Mouse (Mus musculus) activated CD4-positive, CD25-positive, alpha-beta regulatory T cell (primary cell): ENCODE data around the gene Slc15a2. TPM values are rescaled to one million over a fixed set of nuclear protein-coding genes. Genes with fewer than 3 reads are reported as not detected.

Experiments
- polyA plus RNA-seq, 2 experiments: library from polyadenylated mRNA; unstranded; fragments of 100-300 nt; shearing (Covaris generic); gene quantifications; one replicate each; pipeline ENCODE4 v1.2.1; 2017

Gene Slc15a2
- polyA plus RNA-seq, result 10 to 100 TPM in 1 of 2 experiments, 1 to 10 TPM in 1; 6.1 to 12.6 TPM

DNA sequence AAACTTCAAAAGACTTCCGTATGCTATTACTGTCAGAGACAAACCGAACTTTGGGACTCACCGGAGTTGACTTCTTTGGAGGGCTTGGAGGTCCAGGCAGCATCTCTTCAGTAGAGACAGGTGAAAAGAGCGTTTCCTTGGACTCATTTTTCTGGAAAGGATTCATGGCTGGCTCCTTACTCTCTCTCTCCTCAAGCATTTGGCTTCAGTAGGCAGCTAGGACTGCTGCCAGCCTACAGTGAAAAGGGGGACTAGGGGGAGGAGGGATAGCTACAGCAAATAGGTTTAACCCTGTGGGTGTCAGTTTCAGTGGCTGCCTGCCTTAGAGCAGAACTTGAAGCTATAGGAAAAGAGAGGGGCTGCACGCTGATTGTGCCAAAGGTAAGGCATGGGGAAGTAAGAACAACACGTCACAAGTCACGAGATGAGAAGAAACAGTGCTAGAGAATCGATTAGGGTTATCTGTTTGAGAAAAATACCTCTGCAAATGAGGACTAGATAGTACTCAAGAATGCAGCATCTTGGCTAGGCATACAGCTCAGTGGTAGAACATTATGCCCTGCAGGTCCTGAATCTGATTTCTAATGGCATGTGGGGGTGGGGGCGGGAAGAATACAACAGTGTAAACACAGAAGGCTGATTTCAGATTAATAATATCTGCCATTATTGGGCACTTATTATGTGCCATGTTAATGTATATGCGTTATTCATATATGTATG is at the start of gene Slc15a2:
TSS of gene Slc15a2 (minus strand) at position 369 of the 720 bp plus-strand sequence.

DNA sequence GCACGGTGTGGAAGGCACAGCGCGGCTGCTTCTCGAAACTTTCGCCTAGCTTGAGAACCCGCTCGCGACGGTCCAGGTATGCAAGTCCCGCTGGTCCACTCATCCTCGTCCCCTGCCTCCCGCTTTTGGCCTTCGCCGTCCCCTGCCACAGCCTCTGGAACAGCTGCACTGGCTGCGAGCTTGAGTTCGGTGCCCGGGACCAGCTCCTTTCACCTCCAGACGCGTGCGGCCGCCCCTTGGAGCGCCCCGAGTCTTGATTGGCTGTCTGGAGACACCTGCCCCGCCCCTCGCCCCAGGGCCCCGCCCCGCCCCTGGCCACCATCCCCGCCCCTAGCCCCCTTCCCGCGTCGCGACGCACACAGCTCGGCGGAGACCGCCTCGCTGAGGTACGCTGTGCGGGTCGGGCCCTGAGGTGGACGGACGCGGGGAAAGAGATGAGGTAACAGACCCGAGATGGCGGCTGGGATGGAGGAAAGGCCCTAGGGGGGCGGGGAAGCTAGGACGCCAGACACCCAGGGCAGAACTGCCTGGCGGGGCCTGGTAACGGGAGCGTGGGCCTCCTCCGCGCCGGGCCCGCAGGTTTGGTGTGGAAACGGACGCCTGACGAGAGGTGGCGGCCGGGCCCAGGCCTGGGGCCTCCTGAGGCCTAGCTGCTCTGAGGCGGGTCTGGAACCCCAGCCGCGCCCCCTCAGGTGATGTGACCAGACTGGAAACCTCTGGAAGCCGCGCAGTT is 43.5 kb upstream of the Slc15a2 start, which contains the start of gene Iqcb1:
TSS of gene Iqcb1 (plus strand) at position 332 of the 733 bp plus-strand sequence.

Other genes with a start within 250 kb of the Slc15a2 start
- under 1 TPM in 1 of 2 experiments, not detected in 1; 0.36 TPM for gene Casr, start 222.8 kb downstream of the Slc15a2 start, polyA plus RNA-seq
- 10 to 100 TPM; 22.1 to 29.9 TPM for gene Cd86, start 118.9 kb downstream of the Slc15a2 start, polyA plus RNA-seq
- 10 to 100 TPM in 1 of 2 experiments, 1 to 10 TPM in 1; 8.3 to 13.6 TPM for gene Ildr1, start 91.0 kb downstream of the Slc15a2 start, polyA plus RNA-seq
- gene Iqcb1, start 43.4 kb upstream of the Slc15a2 start, polyA plus RNA-seq, result 10 to 100 TPM in 1 of 2 experiments, 1 to 10 TPM in 1; 8.2 to 19.4 TPM
- 1 to 10 TPM in 1 of 2 experiments, under 1 TPM in 1; 0.41 to 1.7 TPM for gene Eaf2, start 90.0 kb upstream of the Slc15a2 start, polyA plus RNA-seq
- gene Golgb1, start 90.2 kb upstream of the Slc15a2 start, polyA plus RNA-seq, result 10 to 100 TPM; 37.9 to 41.7 TPM
- 100 to 1,000 TPM; 135 to 255 TPM for gene Hcls1, start 150.0 kb upstream of the Slc15a2 start, polyA plus RNA-seq
- gene Fbxo40, start 205.5 kb upstream of the Slc15a2 start, polyA plus RNA-seq, result under 1 TPM; 0.27 to 0.60 TPM
- gene Polq, start 226.8 kb upstream of the Slc15a2 start, polyA plus RNA-seq, result 1 to 10 TPM; 2.2 to 2.4 TPM